Mouse (Mus musculus) hematopoietic multipotent progenitor cell, adult 10-12 weeks (in vitro differentiated cells): ENCODE measurements around the gene Mthfd2l. TPM values are rescaled to one million over a fixed set of nuclear protein-coding genes. Genes with fewer than 3 reads are reported as not detected.

Experiments used
- polyA plus RNA-seq: library from polyadenylated mRNA; stranded (reverse); fragments of >175 nt; gene quantifications from 2 replicates; pipeline ENCODE4 v1.2.3, GENCODE M21; 2012; ENCODE audit warnings: low replicate concordance

Gene Mthfd2l
- 5.9 and 7.0 TPM in 2 replicates for polyA plus RNA-seq

DNA sequence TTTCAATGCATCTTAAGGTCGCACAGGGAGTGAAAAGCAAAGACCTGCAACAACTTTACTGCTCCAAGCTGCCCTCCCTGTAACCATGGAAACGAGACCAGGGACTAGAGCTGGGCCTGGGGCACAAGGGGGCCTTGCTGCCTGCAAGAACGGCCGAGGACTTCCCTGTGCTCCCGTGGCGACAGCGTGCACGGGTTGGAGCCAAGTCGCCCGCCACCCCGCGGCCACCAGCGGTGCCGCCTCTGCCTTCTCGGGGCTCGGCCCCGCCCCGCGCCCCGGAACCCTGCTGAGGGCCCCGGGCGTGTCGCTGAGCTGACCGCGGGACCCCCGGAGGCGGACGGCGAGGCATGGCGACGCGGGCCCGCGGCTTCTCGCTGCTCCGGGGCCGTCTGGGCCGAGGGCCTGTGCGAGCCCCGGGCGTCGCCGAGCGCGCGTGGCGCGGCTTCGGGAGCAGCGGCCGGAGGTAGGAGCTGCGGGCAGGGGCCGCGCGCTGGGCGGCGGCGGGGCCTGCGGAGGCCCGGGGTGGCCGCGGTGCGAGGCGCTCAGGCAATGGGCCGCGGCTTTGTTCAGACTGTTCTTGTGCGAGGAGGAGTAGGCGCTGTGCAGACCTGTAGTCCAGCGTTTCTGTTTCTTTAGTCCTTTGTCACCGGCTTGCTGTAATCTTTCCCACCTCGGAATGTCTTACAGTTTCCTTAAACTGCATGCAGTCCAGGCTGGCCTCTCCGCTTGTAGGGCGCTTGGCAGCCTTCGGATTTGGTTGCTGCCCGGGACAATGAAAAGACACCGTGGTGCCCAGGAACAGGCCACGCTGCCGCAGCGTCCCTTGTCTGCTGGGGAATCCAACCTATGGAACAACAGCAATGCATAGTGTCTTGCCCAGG, at the start of gene Mthfd2l:
Gene Mthfd2l, plus strand, starts transcription at position 147 of the 881 bp plus-strand sequence.

DNA sequence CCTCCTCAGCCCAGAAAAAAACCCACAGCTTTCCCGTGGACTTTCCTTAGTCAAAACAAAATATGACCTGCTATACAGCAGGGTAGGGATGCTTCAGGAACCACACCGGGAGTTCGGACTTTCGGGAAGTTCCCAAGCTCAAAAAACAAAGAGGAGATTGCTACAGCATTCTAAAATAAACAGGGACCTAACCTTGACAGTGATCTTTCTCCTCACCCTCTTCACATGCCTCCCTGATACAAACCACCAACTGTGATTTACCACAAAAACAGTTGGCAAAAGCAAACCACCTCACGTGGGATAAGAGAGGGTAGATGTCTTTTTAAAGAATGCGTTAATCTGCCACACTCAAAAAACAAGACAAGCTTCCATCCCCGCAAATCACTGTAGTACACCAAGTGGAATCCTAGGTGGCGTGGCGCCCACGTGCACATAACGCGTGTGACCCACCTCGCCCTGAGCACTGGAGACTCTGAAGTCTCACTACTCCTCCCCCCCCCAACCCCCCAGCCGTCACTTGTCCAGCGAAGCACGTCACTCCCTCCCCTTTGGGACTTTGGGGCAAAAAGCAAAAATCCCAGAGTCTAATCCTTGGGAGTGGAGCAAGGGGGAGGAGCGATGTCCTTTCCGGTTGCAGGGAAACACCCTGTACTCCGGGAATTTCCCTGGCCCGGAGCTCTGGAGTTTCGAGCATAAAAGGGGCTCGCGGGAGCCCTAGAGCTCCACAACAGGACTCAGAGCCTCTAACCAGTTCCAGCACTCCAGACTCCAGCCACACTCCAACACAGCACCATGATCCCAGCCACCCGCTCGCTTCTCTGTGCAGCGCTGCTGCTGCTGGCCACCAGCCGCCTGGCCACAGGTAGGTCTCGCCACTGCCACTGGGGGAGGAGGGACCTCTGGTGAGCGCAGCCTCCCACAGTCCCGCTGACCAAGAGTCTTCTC, 40.1 kb upstream of the Mthfd2l start, which contains the start of gene Cxcl1:
Gene Cxcl1, plus strand, starts transcription at position 723 of the 945 bp plus-strand sequence.

DNA sequence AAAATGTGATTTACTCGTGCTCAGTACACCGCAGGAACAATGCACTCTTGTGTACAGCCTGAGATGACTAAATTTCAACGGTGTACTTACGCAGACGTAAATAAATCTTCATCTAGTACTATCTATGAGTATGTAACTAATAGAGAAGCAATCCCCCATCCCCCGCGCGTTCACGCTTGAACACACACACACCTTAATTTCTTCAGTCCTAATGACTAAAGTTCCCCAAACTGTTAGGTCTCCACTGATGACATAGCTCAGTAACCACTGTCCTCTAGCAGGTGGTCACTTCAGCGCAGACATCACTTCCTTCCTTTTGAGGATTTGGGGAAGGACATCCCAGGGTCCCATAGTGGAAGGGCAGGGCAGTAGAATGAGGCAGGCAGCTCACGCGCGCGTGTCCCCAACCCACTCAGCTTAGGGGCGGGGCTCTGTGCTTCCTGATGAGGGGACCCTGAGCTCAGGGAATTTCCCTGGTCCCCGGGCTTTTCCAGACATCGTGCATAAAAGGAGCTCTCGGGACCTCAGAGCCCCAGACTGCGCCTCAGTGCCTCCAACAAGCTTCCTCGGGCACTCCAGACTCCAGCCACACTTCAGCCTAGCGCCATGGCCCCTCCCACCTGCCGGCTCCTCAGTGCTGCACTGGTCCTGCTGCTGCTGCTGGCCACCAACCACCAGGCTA, 27.4 kb upstream of the Mthfd2l start, which contains the start of gene Cxcl2:
Gene Cxcl2, plus strand, starts transcription at position 533 of the 682 bp plus-strand sequence.

DNA sequence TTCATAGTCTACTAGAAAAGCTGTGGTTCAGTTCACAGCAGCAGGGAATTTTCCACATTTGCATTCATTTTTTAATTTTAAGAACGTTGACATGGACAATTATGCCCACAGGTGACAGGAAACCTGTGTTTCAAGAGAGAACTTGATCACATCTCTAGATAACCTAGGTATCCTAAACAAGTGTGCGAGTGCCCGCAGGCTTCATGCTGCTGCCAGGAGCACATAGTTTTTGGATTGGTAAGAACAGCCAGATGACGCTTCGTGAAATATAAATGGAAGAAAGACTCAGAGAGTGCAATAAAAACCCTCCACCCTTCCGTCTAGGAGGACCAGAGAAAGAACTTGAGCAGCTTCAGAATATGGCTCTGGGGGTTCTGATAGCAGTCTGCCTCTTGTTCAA, 96.2 kb downstream of the Mthfd2l start, which contains the start of gene Epgn:
Gene Epgn, plus strand, starts transcription at position 301 of the 400 bp plus-strand sequence.

Other genes with a start within 250 kb of the Mthfd2l start
- not detected in 2 replicates for gene Cxcl5, start 171.8 kb upstream of the Mthfd2l start, polyA plus RNA-seq
- gene Ppbp, start 162.6 kb upstream of the Mthfd2l start, polyA plus RNA-seq: 0.34 and 0.65 TPM in 2 replicates
- gene Pf4, start 158.7 kb upstream of the Mthfd2l start, polyA plus RNA-seq: 2.0 and 2.3 TPM in 2 replicates
- 0.24 TPM in 1 of 2 replicates, not detected in the other for gene Cxcl3, start 145.0 kb upstream of the Mthfd2l start, polyA plus RNA-seq
- gene Cxcl15, start 136.6 kb upstream of the Mthfd2l start, polyA plus RNA-seq: not detected in 2 replicates
- gene Cxcl1, start 39.9 kb upstream of the Mthfd2l start, polyA plus RNA-seq: not detected in 2 replicates
- 0.55 and 1.3 TPM in 2 replicates for gene Cxcl2, start 27.2 kb upstream of the Mthfd2l start, polyA plus RNA-seq
- not detected in 2 replicates for gene Epgn, start 96.3 kb downstream of the Mthfd2l start, polyA plus RNA-seq
- not detected in 2 replicates for gene Ereg, start 143.5 kb downstream of the Mthfd2l start, polyA plus RNA-seq
- gene Areg, start 208.5 kb downstream of the Mthfd2l start, polyA plus RNA-seq: not detected in 2 replicates